Comparison of ENCODE assay signal across 27 mouse cellular contexts in genomic region chr10:31812543-31812942, GRCm38 (mm10).
DNase-seq lines count a peak whose midpoint lies in the region; ATAC-seq and TF ChIP-seq lines count a peak whose summit lies in the region.
"Had no signal": no experiment of that assay in that cellular context is flagged by ENCODE, and none has a peak within 500 bp of the region (broad histone marks: within the 10 kb centered on the region; RNA-seq: fewer than 3 reads in every experiment).

No protein-coding gene starts in this region.

- H3K27me3 ChIP-seq in forebrain, embryonic 15.5 days = no peaks in the 10 kb centered on the region
- H3K27me3 ChIP-seq in forebrain, embryonic 12.5 days = no peaks in the 10 kb centered on the region
- H3K27me3 ChIP-seq in lung, embryonic 14.5 days (ENCODE audit: insufficient read depth, low read length) = no peaks in the 10 kb centered on the region
- H3K27me3 ChIP-seq in midbrain, postnatal 0 days (ENCODE audit: insufficient read depth, low read length) = no peaks in the 10 kb centered on the region
- H3K27me3 ChIP-seq: CH12.LX; embryonic facial prominence, embryonic 13.5 days; kidney, embryonic 15.5 days; limb, embryonic 12.5 days; liver, embryonic 12.5 days; neural tube, embryonic 13.5 days had no signal

- peak; percentile 74 for ATAC-seq in forebrain, embryonic 15.5 days (replicated peaks)
- no peak for ATAC-seq in forebrain, embryonic 12.5 days (ENCODE audit: low FRiP score)
- peak; percentile 54; the same call in 1 of the 2 replicates for ATAC-seq in lung, embryonic 14.5 days (ENCODE audit: insufficient read depth)
- ATAC-seq in midbrain, postnatal 0 days (ENCODE audit: low FRiP score) = 0 out of 2 replicates have a peak, but pooled peaks have one; percentile 34
- ATAC-seq: intestine, postnatal 0 days; liver, embryonic 12.5 days had no signal

- no peaks in the 10 kb centered on the region for H3K9me3 ChIP-seq in forebrain, embryonic 15.5 days
- H3K9me3 ChIP-seq in forebrain, embryonic 12.5 days = no peaks in the 10 kb centered on the region
- no peaks in the 10 kb centered on the region for H3K9me3 ChIP-seq in lung, embryonic 14.5 days (ENCODE audit: low read depth, low read length)
- no peaks in the 10 kb centered on the region for H3K9me3 ChIP-seq in midbrain, postnatal 0 days (ENCODE audit: low read length)
- H3K9me3 ChIP-seq: embryonic facial prominence, embryonic 13.5 days; G1E; hindbrain, embryonic 10.5 days; kidney, embryonic 15.5 days; limb, embryonic 12.5 days; liver, embryonic 12.5 days; neural tube, embryonic 13.5 days had no signal

- no peak overlapping the region for H3K4me3 ChIP-seq in forebrain, embryonic 15.5 days
- no peak overlapping the region for H3K4me3 ChIP-seq in forebrain, embryonic 12.5 days (replicated peaks)
- no peak overlapping the region for H3K4me3 ChIP-seq in lung, embryonic 14.5 days (ENCODE audit: low read depth, low read length)
- H3K4me3 ChIP-seq in midbrain, postnatal 0 days (ENCODE audit: low read depth, low read length) = no peak overlapping the region
- H3K4me3 ChIP-seq: embryonic facial prominence, embryonic 13.5 days; heart, adult 2 months; hindbrain, embryonic 10.5 days; kidney, embryonic 15.5 days; limb, embryonic 12.5 days; liver, embryonic 12.5 days; myocyte; neural tube, embryonic 13.5 days had no signal

- peaks cover 7% of the 10 kb centered on the region; the same call in 1 of the 2 replicates for H3K4me1 ChIP-seq in forebrain, embryonic 15.5 days
- no peaks in the 10 kb centered on the region for H3K4me1 ChIP-seq in forebrain, embryonic 12.5 days
- no peaks in the 10 kb centered on the region for H3K4me1 ChIP-seq in lung, embryonic 14.5 days (ENCODE audit: insufficient read depth)
- H3K4me1 ChIP-seq in midbrain, postnatal 0 days (ENCODE audit: insufficient read depth, low read length) = no peaks in the 10 kb centered on the region
- H3K4me1 ChIP-seq: embryonic facial prominence, embryonic 13.5 days; hindbrain, embryonic 10.5 days; kidney, embryonic 15.5 days; limb, embryonic 12.5 days; liver, embryonic 12.5 days; neural tube, embryonic 13.5 days had no signal

- no peak overlapping the region for H3K4me2 ChIP-seq in forebrain, embryonic 15.5 days (replicated peaks)
- H3K4me2 ChIP-seq in forebrain, embryonic 12.5 days = no peak overlapping the region
- no peak overlapping the region for H3K4me2 ChIP-seq in lung, embryonic 14.5 days
- no peak overlapping the region for H3K4me2 ChIP-seq in midbrain, postnatal 0 days (ENCODE audit: low read depth, low read length, poor library complexity, severe bottlenecking)
- H3K4me2 ChIP-seq: embryonic facial prominence, embryonic 13.5 days; kidney, embryonic 15.5 days; limb, embryonic 12.5 days; liver, embryonic 12.5 days; neural tube, embryonic 13.5 days had no signal

- no peak for TF ChIP-seq CTCF in lung, embryonic 14.5 days (IDR thresholded peaks at IDR 0.05; ENCODE audit: low read depth)
- TF ChIP-seq CTCF in brain, embryonic 14.5 days (IDR thresholded peaks at IDR 0.05; ENCODE audit: borderline replicate concordance, extremely low read depth, insufficient read depth, insufficient read length) = no peak
- TF ChIP-seq CTCF in midbrain, postnatal 0 days (IDR thresholded peaks at IDR 0.05) = no peak

- no peak overlapping the region for H3K9ac ChIP-seq in forebrain, embryonic 15.5 days (replicated peaks)
- no peak overlapping the region for H3K9ac ChIP-seq in forebrain, embryonic 12.5 days
- no peak overlapping the region for H3K9ac ChIP-seq in lung, embryonic 14.5 days
- no peak overlapping the region for H3K9ac ChIP-seq in midbrain, postnatal 0 days (replicated peaks; ENCODE audit: low read length, poor library complexity, severe bottlenecking)
- H3K9ac ChIP-seq: embryonic facial prominence, embryonic 13.5 days; kidney, embryonic 15.5 days; limb, embryonic 12.5 days; liver, embryonic 12.5 days; neural tube, embryonic 13.5 days had no signal

- H3K36me3 ChIP-seq in forebrain, embryonic 15.5 days = no peaks in the 10 kb centered on the region
- H3K36me3 ChIP-seq in forebrain, embryonic 12.5 days (replicated peaks) = no peaks in the 10 kb centered on the region
- H3K36me3 ChIP-seq in lung, embryonic 14.5 days (ENCODE audit: insufficient read depth) = no peaks in the 10 kb centered on the region
- H3K36me3 ChIP-seq in midbrain, postnatal 0 days (ENCODE audit: insufficient read depth, low read length) = no peaks in the 10 kb centered on the region
- H3K36me3 ChIP-seq: embryonic facial prominence, embryonic 13.5 days; G1E; hindbrain, embryonic 10.5 days; kidney, embryonic 15.5 days; limb, embryonic 12.5 days; liver, embryonic 12.5 days; neural tube, embryonic 13.5 days had no signal

- H3K27ac ChIP-seq in forebrain, embryonic 15.5 days (replicated peaks) = no peak overlapping the region; the same call in 1 of the 2 replicates
- no peak overlapping the region for H3K27ac ChIP-seq in forebrain, embryonic 12.5 days
- H3K27ac ChIP-seq in lung, embryonic 14.5 days (ENCODE audit: low read depth) = no peak overlapping the region
- H3K27ac ChIP-seq in midbrain, postnatal 0 days (ENCODE audit: low read depth, low read length) = no peak overlapping the region
- H3K27ac ChIP-seq: embryonic facial prominence, embryonic 13.5 days; heart, adult 2 months; hindbrain, embryonic 10.5 days; kidney, embryonic 15.5 days; limb, embryonic 12.5 days; liver, embryonic 12.5 days; neural tube, embryonic 13.5 days had no signal

- peak; percentile 38 for DNase-seq in lung, embryonic 14.5 days
- no peak for DNase-seq in lung, postnatal 14 days
- DNase-seq in brain, embryonic 14.5 days (ENCODE audit: low read depth) = peak; percentile 75
- DNase-seq in midbrain, postnatal 0 days (ENCODE audit: low spot score) = peak; percentile 1
- DNase-seq in gastrocnemius, postnatal 36 days = no peak
- DNase-seq: adrenal gland, adult 2 months; cerebellum, adult 18-20 months; cerebellum, postnatal 14 days; gastrocnemius, postnatal 14 days; heart, adult 2 months; kidney, postnatal 36 days; lung, adult 18-20 months; lung, postnatal 4 days; retina, postnatal 1 day; thymus, postnatal 25 days had no signal

- TF ChIP-seq POLR2A in brain, embryonic 14.5 days (IDR thresholded peaks at IDR 0.05; ENCODE audit: borderline replicate concordance, extremely low read depth, insufficient read depth, insufficient read length, poor library complexity, severe bottlenecking) = no peak

- 30% methylated on average over 3 of the region's 3 CpGs for WGBS in forebrain, embryonic 15.5 days
- 40% methylated on average over 3 of the region's 3 CpGs for WGBS in forebrain, embryonic 12.5 days
- 62% methylated on average over 3 of the region's 3 CpGs for WGBS in lung, embryonic 14.5 days
- 31% methylated on average over 3 of the region's 3 CpGs for WGBS in midbrain, postnatal 0 days

- intact Hi-C loops in gastrocnemius, postnatal 36 days (cut with DNase I) = no loop called here

Comparison
In these comparisons a context has a peak if more than half of its experiments do, and no peak if none do; other contexts are left out.
1. DNase-seq: peak in lung, embryonic 14.5 days (single experiment), brain, embryonic 14.5 days (single experiment) and midbrain, postnatal 0 days (single experiment); none in lung, postnatal 14 days (single experiment) and gastrocnemius, postnatal 36 days (0 of 2).